Mouse (Mus musculus) erythroid progenitor cell, adult 5-6 weeks (primary cell): ENCODE measurements around the gene Rex2. TPM values are rescaled to one million over a fixed set of nuclear protein-coding genes. Genes with fewer than 3 reads are reported as not detected.
A peak's percentile ranks its signal among the peaks of the same experiment; 100 is the strongest.
"Not testable (repeated sequence)": the region's sequence is repeated elsewhere in the genome, so short reads cannot be mapped to it uniquely, and the experiment has no call there.

Experiments
- ATAC-seq: replicated peaks from 2 replicates; pipeline ENCODE4 v1.8.0; 2016; ENCODE audit warnings: moderate number of reproducible peaks, mild to moderate bottlenecking, moderate TSS enrichment, inconsistent platforms; ENCODE audit not compliant: poor library complexity, low FRiP score, severe bottlenecking
- total RNA-seq, 2 experiments: library from RNA; stranded (forward) in 1 of 2; stranded (reverse) in 1 of 2; fragments of 150-400 nt in 1 of 2; fragments of 186-747, 209-891 nt in 1 of 2; gene quantifications; 2 replicates each; pipeline versions ENCODE4 v1.2.3 to v1.2.4; 2015 to 2017; ENCODE audit warnings: low replicate concordance in 2 of 2

The Rex2 gene
- total RNA-seq (2015; ENCODE audit: low replicate concordance) (not detected in 2 replicates), total RNA-seq (2017; ENCODE audit: low replicate concordance) (not detected in 2 replicates)

DNA sequence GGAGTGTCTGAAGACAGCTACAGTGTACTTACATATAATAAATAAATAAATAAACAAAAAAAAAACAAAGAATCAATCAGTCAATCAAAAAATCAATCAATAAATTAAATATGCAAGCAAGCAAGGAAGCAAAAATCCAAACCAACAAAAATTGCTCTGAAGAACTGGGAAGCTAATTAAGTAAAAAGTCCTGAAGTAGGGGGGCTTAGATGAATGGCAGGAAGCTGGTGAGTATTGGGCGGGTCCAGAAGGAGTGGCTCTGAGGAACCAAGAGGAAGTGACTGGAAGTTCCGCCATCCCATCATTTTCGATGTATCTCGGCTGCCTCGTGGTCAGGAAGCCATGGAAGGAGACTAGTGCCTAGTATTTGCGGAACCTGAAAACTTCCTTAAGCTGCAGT lies at the start of gene Rex2:
TSS of gene Rex2 (plus strand) at position 301 of the 400 bp plus-strand sequence.
- ATAC-seq, result not testable (repeated sequence)

DNA sequence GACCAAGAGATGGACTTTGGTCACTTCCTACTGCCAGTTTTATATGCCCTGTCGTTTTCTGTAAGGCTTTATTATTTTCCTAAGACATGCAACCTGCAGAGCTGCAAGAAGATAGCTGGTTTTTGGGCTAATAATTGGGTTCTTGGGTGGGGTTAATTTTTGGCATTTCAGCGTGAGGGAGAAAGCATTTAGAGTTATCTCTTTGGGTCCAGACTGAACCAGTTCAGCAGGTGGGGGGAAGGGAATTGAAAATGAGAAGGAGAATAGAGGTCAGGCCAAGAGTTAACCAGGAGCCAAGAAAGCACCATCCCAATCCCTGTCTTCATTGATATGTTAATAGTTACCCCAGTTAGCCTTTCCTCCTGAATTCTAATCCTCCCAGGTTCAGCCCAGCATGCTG lies 45.1 kb upstream of the Rex2 start:
- not testable (repeated sequence) for ATAC-seq

DNA sequence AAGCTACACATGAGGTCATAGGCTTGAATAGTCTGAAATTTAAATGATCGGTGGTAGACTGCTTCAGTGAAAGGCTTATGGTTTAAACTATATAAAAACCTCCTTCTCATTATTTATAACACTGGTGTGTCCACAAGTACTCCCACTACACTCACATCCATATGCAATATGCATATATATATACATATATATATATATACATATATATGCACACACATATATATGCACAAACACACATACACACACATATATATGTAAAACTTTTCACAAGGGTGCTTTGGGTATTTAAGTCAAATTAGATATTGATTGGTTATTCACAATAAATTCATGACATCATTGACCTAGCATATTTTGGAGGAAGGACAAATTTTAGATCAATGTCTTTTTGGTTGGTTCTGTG lies 3.2 kb upstream of the Rex2 start:
- ATAC-seq, result not testable (repeated sequence)

DNA sequence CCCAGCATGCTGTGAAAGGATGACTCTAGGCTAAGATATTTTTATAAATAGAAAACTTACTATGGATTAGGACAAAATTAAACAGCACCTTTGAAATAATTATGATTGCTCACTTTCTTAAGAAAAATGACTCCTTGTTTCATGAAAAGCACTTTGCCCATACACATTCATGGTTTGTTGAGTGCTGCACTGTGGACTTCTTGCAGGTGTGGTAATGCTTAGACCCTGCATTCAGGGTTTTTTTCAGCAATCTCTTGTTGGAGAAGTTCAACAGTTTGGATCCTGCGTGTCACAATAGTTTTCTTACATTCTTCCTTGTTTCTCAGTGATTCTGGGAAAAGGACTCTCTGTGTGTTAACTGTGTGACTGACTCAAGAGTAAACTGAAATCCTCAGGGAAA lies 4.7 kb downstream of the Rex2 start:
- ATAC-seq, result not testable (repeated sequence)

DNA sequence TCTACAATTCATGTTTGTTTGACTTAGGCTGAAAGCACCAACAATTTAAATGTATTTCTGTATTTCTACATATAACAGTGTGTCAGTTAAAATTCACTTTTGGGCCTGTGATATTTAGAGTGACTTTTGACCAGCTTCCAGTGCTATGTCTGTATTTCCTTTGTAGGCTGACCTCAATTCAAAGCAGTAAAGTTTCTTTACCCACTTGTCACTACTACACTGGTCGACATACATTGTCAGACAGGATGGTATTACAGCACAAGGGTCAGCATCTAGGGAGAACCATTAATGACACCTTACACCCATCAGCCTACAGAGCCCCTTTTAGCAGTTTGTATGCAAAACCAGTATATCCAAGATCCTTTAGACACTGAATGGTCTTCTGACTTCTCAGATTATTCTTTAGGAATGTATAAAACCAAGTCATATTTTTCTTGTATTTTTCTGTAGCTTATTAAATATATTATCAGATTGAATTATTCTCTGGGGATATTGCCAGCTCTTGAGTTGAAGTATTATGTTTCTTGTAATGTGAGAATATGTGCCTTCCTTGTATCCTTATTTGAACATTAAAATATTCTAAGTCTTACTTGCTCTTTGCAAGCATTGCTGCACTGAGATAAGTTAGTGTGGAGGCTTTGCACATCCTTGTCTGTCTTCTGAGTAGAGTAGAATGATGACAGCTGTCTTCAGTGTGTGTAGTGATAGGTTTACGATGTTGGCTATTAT lies 9.8 kb downstream of the Rex2 start:
- ATAC-seq, result 0 out of 2 replicates have a peak, but pooled peaks have one; percentile 34

DNA sequence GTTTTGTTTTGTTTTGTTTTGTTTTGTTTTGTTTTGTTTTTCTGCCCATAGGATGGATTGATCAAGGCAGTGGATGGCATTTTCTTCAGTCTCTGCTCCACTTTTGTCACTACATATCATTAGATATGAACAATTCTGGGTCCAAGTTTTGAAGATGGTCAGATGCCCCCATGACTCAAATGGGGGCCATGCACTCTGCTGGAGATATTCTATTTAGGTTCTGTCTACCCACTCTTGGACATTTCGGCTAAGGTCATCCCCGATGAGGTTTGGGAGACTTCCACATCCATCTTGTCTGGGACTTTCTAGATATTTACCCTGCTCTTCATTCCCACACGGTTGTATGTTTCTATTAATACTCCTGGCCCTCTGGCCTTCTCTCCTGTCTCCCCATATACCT lies 42.1 kb downstream of the Rex2 start:
- not testable (repeated sequence) for ATAC-seq

- not testable (repeated sequence) for ATAC-seq
These were observed 44.2 kb downstream of the Rex2 start for GRCm38 (mm10) chr4:147065861-147066260.

- ATAC-seq, result not testable (repeated sequence)
These were observed 44.7 kb downstream of the Rex2 start for GRCm38 (mm10) chr4:147066380-147066779.

- ATAC-seq, result not testable (repeated sequence)
These were observed 74.0 kb downstream of the Rex2 start for GRCm38 (mm10) chr4:147095641-147096040.

DNA sequence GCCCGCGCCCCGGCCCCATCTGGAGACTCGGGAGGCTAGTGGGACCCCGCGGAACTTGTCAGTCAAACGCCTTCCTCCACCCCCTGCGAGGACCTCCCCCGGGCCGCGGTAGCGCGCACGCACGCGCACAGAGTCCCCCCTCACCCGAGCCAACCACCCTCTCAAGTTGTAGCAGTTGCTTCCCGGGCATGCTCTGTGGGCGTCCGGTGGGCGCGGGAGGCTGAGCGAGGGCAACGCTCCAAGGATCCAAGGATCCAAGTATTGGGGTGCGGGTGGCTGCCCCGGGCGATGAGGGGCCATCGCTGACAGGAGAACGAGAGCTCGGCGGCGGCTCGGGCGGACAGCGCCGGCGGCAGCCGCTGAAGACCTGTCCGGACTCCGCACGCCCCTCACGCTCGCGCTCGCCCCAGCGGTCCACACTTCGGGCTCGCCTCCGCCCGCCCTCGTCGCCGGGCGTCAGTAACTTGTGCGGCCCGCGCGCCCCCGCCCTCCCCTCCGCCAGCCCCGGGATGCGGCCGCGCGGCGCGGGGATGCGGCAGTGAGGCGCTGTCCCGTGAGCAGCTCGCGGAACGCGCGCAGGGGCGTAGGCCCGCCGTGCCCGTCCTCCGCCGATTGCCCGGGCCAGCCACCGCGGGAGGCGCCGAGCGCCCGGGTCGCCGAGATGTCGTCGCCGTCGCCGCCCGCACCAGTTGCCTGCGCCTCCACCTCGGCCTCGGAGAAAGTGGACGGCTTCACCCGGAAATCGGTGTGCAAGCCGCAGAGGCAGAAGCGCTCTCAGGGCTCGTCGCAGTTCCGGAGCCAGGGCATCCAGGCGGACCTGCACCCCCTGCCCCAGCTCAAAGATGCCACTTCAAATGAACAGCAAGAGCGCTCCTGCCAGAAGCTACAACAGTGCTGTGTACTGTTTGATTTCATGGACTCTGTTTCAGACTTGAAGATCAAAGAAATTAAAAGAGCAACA lies 80.3 kb downstream of the Rex2 start:
- ATAC-seq, result not testable (repeated sequence)

DNA sequence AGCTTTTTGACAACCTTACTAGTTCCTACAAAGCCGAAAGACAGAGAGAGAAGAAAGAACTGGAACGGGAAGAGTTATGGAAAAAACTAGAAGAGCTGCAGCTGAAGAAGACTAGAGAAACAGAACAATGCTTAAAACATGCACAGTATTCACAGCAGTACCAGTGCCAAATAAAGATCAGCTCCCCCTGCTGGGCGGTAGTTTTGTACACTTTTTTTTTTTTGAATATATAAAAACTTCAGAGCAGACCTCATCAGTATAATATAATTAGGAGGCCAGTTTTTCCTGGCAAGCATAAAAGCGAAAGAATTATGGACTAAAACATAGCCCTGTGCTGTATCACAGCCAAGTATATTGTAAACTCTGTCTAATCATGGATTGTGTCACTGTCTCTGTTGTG lies 82.2 kb downstream of the Rex2 start:
- not testable (repeated sequence) for ATAC-seq

Other genes starting within 250 kb of the Rex2 start
- not detected in 2 replicates for gene Gm21411, start 112.3 kb upstream of the Rex2 start, total RNA-seq (2015; ENCODE audit: low replicate concordance)
- not detected in 2 replicates for gene Gm21411, start 112.3 kb upstream of the Rex2 start, total RNA-seq (2017; ENCODE audit: low replicate concordance)
- gene Zfp989, start 49.9 kb upstream of the Rex2 start, total RNA-seq (2015; ENCODE audit: low replicate concordance), result not detected in 2 replicates
- gene Zfp989, start 49.9 kb upstream of the Rex2 start, total RNA-seq (2017; ENCODE audit: low replicate concordance), result not detected in 2 replicates
- 5.9 and 7.9 TPM in 2 replicates for gene Zfp991, start 110.2 kb downstream of the Rex2 start, total RNA-seq (2015; ENCODE audit: low replicate concordance)
- 5.1 and 16.9 TPM in 2 replicates for gene Zfp991, start 110.2 kb downstream of the Rex2 start, total RNA-seq (2017; ENCODE audit: low replicate concordance)